Mouse (Mus musculus) kidney, adult 2 months (tissue): ENCODE data around the gene Mtg2. TPM values are rescaled to one million over a fixed set of nuclear protein-coding genes. Genes with fewer than 3 reads are reported as not detected.

Experiments
- DNase-seq: peaks from one replicate; pipeline ENCODE4 v3.0.0; 2021
- H3K27ac ChIP-seq: fragments of 200-500 bp; 2 replicates; pipeline ENCODE4 v1.5.1; 2012; ENCODE audit warnings: low read depth, low read length, control low read depth, inconsistent platforms; ENCODE audit not compliant: insufficient read depth
- H3K27me3 ChIP-seq: fragments of 200-500 bp; replicated peaks from 2 replicates; pipeline ENCODE4 v1.6.1; 2012; ENCODE audit warnings: mild to moderate bottlenecking, moderate library complexity, low read length, inconsistent platforms; ENCODE audit not compliant: control insufficient read depth, insufficient read depth
- H3K36me3 ChIP-seq: fragments of 200-500 bp; 2 replicates; pipeline ENCODE4 v1.6.1; 2012; ENCODE audit warnings: mild to moderate bottlenecking, moderate library complexity, low read length, inconsistent platforms; ENCODE audit not compliant: control insufficient read depth, insufficient read depth
- H3K4me1 ChIP-seq: fragments of 200-500 bp; 2 replicates; pipeline ENCODE4 v1.6.1; 2011; ENCODE audit warnings: low read length; ENCODE audit not compliant: control insufficient read depth, insufficient read depth
- H3K4me3 ChIP-seq: fragments of 200-500 bp; 2 replicates; pipeline ENCODE4 v1.5.1; 2011; ENCODE audit warnings: mild to moderate bottlenecking, low read depth, low read length, control low read depth; ENCODE audit not compliant: insufficient read depth
- CTCF ChIP-seq: fragments of 200-500 bp; conservative IDR thresholded peaks from 2 replicates; pipeline ENCODE4 v1.5.1; 2011; ENCODE audit warnings: low read depth, mild to moderate bottlenecking, control low read depth, low read length, moderate library complexity, mixed read lengths; ENCODE audit not compliant: insufficient read depth, insufficient read length
- POLR2A ChIP-seq: fragments of 200-500 bp; IDR thresholded peaks from one replicate; pipeline ENCODE4 v1.6.1; 2011; ENCODE audit warnings: low read depth, low read length, control low read depth
- WGBS: fragments of 180-500 bp; shearing (Covaris S2); methylation state at CpG from one replicate; pipeline ENCODE4 v1.1.7; 2018; 5-methylcytosine and 5-hydroxymethylcytosine counted together
- polyA plus RNA-seq: library from polyadenylated mRNA; depleted of rRNA; stranded (reverse); fragments of >200 nt; gene quantifications from 2 replicates; pipeline ENCODE4 v1.2.3, GENCODE M21; 2012

The Mtg2 gene
- polyA plus RNA-seq, 1 experiment, result 26.2 TPM

DNA sequence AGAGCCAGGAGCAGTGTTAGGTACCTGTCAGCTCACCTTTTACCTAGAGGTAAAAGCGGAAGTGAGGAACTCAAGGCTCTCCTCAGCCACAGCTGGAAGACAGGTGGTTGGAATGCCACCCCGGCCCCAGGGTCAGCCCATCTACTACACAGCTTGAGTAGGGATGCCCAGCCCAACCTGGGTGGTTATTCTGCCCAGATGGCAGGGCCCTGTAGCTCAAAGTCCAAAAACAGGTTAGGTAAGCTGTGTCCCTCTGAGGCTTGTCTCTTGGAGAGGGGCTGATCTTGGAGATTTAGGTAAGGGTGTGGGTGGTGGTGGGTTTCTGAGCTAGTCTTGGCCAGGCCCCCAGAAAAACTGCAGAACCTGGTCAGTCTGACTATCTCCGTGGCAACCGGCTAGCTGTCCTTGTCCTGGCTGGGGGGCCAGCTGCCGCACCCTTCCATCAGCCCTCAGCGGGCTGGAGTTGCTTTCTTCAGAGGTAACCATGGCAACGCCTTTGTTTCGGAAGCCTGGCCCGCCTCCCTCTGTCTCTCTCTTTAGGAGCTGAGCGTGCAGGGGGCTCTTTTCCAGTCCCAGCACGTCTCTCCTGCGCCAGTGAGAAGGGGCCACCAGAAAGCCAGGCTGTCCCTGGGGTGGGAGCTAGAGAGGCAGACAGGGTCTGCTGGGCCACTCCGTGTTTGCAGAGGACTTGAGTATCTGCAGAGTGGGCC, 47.3 kb downstream of the Mtg2 start:
- H3K4me1 ChIP-seq, result peaks cover 12% of the 10 kb centered on the region
- H3K27me3 ChIP-seq, result no peaks in the 10 kb centered on the region
- no peak overlapping the region for H3K27ac ChIP-seq
- DNase-seq, result peak; percentile 29
- no peaks in the 10 kb centered on the region for H3K36me3 ChIP-seq
- 43% methylated on average over 13 of the region's 13 CpGs for WGBS
- no peak overlapping the region for H3K4me3 ChIP-seq
- TF ChIP-seq CTCF, result no peak
- TF ChIP-seq POLR2A, result no peak

DNA sequence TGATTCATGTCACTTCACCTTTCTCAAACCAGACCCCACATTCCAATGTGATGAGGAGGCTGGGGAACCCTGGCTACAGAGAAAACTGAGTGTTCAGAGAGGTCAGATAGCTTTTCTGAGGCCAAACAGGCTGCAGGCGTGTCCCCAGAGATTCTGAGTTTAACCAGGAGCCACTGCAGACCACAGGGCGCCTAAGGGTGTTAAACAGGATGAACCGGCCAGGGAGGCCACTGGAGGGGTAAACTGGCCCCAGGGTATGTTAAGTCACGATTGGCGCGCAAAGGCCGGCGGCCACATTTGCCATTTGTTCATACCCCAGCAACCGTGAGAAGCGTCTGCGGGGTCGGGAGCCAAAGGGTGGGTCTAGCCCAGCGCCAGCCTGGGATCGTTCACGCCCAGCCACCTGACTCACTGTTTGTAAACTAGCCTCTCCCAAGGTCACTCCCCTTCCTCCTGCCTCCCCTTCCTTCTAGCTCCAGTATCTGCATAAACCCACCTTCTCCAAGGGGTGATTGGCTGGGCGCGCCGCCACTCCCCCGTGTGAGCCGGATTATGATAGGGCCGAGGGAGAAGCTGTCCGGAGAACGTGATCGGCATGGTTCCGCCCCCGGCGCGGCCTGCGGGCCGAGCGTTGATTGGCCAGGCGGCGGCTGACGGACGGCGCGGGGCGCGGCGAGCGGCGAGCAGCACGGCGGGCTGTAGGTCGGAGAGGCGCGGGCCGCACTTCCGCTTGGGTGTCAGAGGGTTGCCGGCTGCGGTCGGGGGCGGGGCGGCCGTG, 48.5 kb downstream of the Mtg2 start, which contains the start of gene Osbpl2:
Osbpl2 (plus strand) TSS at position 646 of the 778 bp plus-strand sequence.
- Histone ChIP-seq H3K4me1 (peaks cover 12% of the 10 kb centered on the region), H3K4me3 (peak within 1 kb of the TSS; percentile 82), H3K27ac (peak within 1 kb of the TSS; percentile 70), H3K36me3 (no peaks in the 10 kb centered on the region), H3K27me3 (no peaks in the 10 kb centered on the region)
- TF ChIP-seq CTCF (no peak), POLR2A (no peak)
- peak; percentile 100 for DNase-seq
- 1% methylated on average over 55 of the region's 55 CpGs for WGBS

DNA sequence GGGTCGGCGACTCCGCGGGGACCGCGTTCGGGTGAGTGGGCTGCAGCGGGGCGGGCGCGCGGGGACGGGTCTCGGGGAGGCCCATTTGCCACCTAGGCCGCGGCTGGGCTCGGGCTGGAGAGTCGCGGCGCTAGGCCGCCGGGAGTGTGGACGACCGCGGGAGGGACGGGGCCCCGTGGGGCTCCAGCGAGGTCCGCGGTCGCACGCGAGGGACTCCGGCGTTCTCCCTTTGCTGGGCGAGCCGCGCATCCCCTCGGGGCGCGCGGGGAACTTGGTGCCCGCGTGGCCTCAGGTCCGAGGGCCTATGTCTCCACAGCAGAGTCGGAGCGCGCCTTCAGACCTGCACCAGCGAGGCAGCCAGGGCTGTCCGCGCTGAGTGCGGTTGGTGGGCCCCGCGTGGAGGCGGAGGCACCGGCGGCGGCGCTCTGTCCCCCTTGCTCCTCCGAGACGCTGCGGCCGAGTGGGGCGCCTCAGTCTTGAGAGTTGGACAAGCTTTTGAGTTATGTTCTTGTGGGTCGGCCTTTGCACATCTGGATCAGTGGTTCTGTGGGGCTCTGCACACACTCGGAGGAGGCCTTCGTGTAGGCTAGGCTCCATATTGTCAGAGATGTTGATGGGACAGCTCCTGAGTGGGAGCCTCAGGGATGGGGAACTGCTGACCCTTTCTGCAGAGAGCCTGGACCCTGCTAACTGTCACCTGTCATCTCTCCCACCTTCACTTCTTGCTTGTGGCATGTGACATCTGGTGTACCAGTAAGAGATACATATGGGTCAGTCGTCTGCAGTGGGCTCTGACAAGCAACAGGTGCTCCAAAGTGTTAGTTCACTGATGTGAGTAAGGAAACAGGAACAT, 49.3 kb downstream of the Mtg2 start:
- Histone ChIP-seq H3K27ac (peak overlapping the region; percentile 19), H3K36me3 (no peaks in the 10 kb centered on the region), H3K4me3 (peak overlapping the region; percentile 82), H3K4me1 (peaks cover 12% of the 10 kb centered on the region), H3K27me3 (no peaks in the 10 kb centered on the region)
- under 1% methylated on average over 68 of the region's 68 CpGs for WGBS
- DNase-seq, result no peak
- TF ChIP-seq POLR2A (no peak), CTCF (no peak)

DNA sequence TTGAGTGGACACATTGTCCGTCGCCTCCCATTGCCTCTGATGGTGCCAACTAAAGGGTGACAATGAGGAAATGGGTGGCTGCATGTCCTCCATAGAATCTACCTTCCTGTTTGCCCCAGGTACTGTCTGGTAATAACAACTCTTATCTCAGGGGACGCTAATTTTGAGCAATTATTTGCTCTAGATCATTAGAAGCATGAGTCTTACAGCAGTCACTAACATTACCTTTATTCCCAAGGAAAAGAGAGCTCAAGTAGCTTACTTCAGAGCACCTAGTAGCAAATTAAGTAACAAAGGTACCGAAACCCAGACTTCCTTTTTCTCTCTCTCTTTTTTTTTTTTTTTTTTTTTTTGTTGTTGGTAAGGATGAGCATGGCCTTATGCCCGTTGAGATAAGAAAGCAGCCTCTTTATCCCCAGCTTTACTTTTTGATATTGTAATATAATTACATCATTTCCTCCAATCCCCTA, 49.9 kb downstream of the Mtg2 start:
- Histone ChIP-seq H3K4me3 (peak overlapping the region; percentile 82), H3K27me3 (no peaks in the 10 kb centered on the region), H3K4me1 (peaks cover 17% of the 10 kb centered on the region), H3K36me3 (no peaks in the 10 kb centered on the region), H3K27ac (no peak overlapping the region)
- no peak for TF ChIP-seq POLR2A
- no peak for TF ChIP-seq CTCF
- 43% methylated on average over 5 of the region's 5 CpGs for WGBS
- DNase-seq, result no peak

DNA sequence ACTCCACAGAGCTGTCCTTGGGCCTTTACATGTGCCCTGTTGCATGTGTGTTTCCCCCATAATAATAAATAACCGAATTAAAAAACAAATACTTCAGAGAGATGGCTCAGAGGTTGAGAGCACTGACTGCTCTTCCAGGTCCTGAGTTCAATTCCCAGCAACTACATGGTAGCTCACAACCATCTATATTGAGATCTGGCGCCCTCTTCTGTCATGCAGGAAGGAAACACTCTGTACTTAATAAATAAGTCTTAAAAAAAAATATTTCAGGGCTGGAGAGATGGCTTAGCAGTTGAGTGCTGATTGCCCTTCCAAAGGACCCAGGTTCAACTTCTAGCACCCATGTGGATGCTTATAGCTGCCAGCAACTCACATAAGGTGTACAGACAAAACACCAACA, 53.8 kb downstream of the Mtg2 start:
- Histone ChIP-seq H3K4me3 (no peak overlapping the region), H3K27me3 (no peaks in the 10 kb centered on the region), H3K27ac (no peak overlapping the region), H3K36me3 (no peaks in the 10 kb centered on the region), H3K4me1 (peaks cover 21% of the 10 kb centered on the region; the same call in 1 of the 2 replicates)
- TF ChIP-seq CTCF, result no peak
- TF ChIP-seq POLR2A, result no peak
- DNase-seq, result no peak
- 93% methylated on average over 2 of the region's 2 CpGs for WGBS

DNA sequence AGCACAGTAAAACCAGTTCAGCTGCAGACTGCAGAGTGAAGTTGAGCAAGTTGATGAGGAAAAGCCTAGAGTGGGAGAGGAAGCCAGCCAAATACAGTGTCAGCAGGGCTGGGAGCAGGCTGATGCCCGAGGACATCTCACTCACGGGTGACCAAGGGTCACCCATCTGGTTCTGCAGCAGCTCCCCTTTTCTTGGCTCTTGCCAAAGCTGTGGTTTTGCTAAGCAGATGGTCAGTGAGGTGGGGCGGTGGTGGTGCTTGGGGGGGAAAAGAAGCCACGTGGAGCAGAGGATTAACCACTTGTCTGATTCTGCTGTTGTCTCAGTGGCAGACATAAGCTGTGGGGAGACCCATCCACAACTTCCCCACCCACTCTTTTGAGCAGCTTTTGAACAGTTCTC, 55.8 kb downstream of the Mtg2 start:
- Histone ChIP-seq H3K27me3 (no peaks in the 10 kb centered on the region), H3K4me3 (no peak overlapping the region), H3K27ac (no peak overlapping the region), H3K36me3 (no peaks in the 10 kb centered on the region), H3K4me1 (peaks cover 18% of the 10 kb centered on the region; the same call in 1 of the 2 replicates)
- 9% methylated on average over 4 of the region's 4 CpGs for WGBS
- no peak for TF ChIP-seq POLR2A
- peak; percentile 33 for DNase-seq

DNA sequence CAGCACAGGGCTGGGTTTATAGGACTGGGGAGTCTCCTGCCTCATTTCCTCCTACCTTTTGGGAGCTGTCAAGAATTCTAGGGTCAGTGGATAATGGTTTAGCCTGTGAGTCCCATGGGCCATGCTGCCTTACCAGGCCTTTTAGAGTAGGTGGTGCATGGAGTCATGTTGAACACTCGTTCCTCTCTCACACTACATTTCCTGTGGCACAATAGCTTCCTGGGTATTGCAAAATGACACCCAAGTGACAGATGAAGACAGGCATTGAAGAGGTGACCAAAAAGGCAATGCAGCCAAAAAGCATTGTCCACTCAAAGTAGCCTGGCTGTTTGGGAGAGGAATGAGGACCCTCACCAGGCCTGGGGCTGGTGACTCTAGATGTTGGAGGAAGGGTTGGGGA, 57.3 kb downstream of the Mtg2 start:
- no peaks in the 10 kb centered on the region for H3K36me3 ChIP-seq
- peaks cover 18% of the 10 kb centered on the region; the same call in 1 of the 2 replicates for H3K4me1 ChIP-seq
- no peak overlapping the region for H3K4me3 ChIP-seq
- no peak overlapping the region for H3K27ac ChIP-seq
- TF ChIP-seq CTCF (no peak), POLR2A (no peak)
- no peaks in the 10 kb centered on the region for H3K27me3 ChIP-seq
- 56% methylated on average over 1 of the region's 1 CpGs for WGBS
- no peak for DNase-seq
